Mouse (Mus musculus) skeletal muscle tissue, adult 2 months (tissue): ENCODE measurements around the gene Mybph.
"Not testable (repeated sequence)": the region's sequence is repeated elsewhere in the genome, so short reads cannot be mapped to it uniquely, and the experiment has no call there.

ENCODE experiments used
- DNase-seq: peaks from one replicate; pipeline ENCODE4 v3.0.0-alpha.2; 2012; ENCODE audit warnings: low read depth, low spot score

Mybph gene

GRCm38 (mm10) chr1:134232778-134233531 lies 39.7 kb downstream of the Mybph start:
- DNase-seq = no peak

- DNase-seq = no peak
Measured at GRCm38 (mm10) chr1:134233681-134234454, 40.6 kb downstream of the Mybph start.

- no peak for DNase-seq
Measured at GRCm38 (mm10) chr1:134234455-134235390, 41.5 kb downstream of the Mybph start.

GRCm38 (mm10) chr1:134235391-134235921 lies 42.2 kb downstream of the Mybph start, which contains the start of gene Adora1:
Adora1 (minus strand) TSS chr1:134235431.
- no peak for DNase-seq

GRCm38 (mm10) chr1:134236142-134236541 lies 42.9 kb downstream of the Mybph start:
- DNase-seq = no peak

GRCm38 (mm10) chr1:134237438-134237837 lies 44.2 kb downstream of the Mybph start:
- DNase-seq = no peak

- DNase-seq = no peak
Measured at GRCm38 (mm10) chr1:134240701-134241100, 47.5 kb downstream of the Mybph start.

GRCm38 (mm10) chr1:134241298-134241697 lies 48.0 kb downstream of the Mybph start:
- DNase-seq = no peak

- DNase-seq = no peak
Measured at GRCm38 (mm10) chr1:134242286-134242685, 49.0 kb downstream of the Mybph start.

- DNase-seq = no peak
Measured at GRCm38 (mm10) chr1:134243505-134243904, 50.3 kb downstream of the Mybph start.

GRCm38 (mm10) chr1:134243948-134244914 lies 51.0 kb downstream of the Mybph start:
- DNase-seq = peak; percentile 72

- DNase-seq = no peak
Measured at GRCm38 (mm10) chr1:134245004-134245717, 51.9 kb downstream of the Mybph start.

GRCm38 (mm10) chr1:134246590-134246989 lies 53.3 kb downstream of the Mybph start:
- peak; percentile 47 for DNase-seq

- DNase-seq = not testable (repeated sequence)
Measured at GRCm38 (mm10) chr1:134249681-134250080, 56.4 kb downstream of the Mybph start.
